Mouse (Mus musculus) granulocyte monocyte progenitor cell, adult 5-6 weeks (primary cell): ENCODE data around the gene Bad. TPM values are rescaled to one million over a fixed set of nuclear protein-coding genes. Genes with fewer than 3 reads are reported as not detected.
"Not testable (repeated sequence)": the region's sequence is repeated elsewhere in the genome, so short reads cannot be mapped to it uniquely, and the experiment has no call there.

Experiments
- ATAC-seq: replicated peaks from 2 replicates; pipeline ENCODE4 v1.8.0; 2016; ENCODE audit warnings: mild to moderate bottlenecking, moderate TSS enrichment, inconsistent platforms; ENCODE audit not compliant: poor library complexity, severe bottlenecking
- total RNA-seq, 2 experiments: library from RNA; stranded (forward) in 1 of 2; stranded (reverse) in 1 of 2; fragments of 200-712, 200-1000 nt in 1 of 2; fragments of >200 nt in 1 of 2; fragmentation: Nextera tagmentation in 1 of 2; gene quantifications; 2 replicates each; pipeline ENCODE4 v1.2.3; 2014 to 2017

Gene Bad
- total RNA-seq (2014; fragmentation: Nextera tagmentation) (26.7 and 34.5 TPM in 2 replicates), total RNA-seq (2017) (48.8 and 69.0 TPM in 2 replicates)

DNA sequence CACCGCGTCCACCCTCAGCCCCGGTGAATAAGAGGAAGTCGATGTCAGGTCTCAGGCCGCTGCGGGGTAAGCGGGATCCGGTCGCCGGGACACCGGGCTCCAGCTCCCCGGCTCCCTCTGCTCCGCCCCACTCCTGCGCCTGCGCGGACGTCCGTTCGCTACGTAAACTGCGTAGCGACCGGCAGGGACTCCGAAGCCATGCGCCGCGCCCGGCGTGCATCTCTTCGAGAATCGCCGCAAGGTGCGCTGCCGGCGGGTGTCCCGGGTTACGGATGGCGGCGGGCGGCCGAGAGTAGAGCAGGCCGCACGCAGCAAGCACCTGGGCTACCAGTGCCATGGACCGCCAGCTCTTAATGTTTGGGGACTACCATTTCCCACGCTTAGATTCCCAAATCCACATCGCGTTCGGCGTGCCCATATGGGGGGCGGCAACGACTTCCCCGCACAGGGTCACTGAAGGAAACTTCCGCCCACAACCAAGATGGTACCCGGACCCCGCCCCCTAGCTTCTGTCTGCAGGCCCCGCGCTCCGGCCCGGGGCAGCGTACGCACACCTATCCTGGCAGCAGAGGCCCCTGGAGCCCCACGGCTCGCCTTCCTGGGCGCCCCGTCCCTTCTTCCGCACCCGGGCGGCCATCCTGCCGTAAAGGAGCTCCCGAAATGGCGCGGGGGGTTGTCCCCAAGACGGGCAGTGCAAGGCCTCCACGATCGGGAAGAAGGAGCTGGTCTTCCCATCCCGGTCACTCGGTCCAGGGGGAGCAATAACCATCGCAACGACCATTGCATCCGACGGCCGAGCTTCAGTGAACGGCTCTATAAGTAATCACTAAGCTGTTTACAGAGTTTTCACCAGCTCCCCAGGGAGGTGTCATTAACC is at the start of gene Bad:
Bad (plus strand) TSS at position 490 of the 877 bp plus-strand sequence.
- peak; percentile 76 for ATAC-seq

DNA sequence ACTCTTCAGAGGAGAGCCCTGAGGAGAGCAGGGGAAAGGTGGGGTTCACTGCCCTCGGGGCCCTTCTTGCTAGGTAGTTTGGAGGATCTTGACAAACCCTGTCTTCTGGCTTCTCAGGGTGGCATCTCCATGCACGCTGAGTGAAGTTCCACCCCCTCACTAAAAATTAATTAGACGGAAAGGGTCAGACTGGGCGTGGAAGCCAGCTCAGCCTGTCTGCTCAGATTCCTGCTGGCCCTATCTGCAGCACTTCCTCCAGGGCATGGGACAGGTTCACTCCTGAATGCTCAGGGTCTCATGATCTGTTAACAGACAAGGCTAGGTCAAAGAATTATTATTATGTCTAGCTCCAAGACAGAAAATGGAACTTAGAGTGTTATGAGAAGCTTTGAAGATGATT is 49.1 kb upstream of the Bad start:
- no peak for ATAC-seq

DNA sequence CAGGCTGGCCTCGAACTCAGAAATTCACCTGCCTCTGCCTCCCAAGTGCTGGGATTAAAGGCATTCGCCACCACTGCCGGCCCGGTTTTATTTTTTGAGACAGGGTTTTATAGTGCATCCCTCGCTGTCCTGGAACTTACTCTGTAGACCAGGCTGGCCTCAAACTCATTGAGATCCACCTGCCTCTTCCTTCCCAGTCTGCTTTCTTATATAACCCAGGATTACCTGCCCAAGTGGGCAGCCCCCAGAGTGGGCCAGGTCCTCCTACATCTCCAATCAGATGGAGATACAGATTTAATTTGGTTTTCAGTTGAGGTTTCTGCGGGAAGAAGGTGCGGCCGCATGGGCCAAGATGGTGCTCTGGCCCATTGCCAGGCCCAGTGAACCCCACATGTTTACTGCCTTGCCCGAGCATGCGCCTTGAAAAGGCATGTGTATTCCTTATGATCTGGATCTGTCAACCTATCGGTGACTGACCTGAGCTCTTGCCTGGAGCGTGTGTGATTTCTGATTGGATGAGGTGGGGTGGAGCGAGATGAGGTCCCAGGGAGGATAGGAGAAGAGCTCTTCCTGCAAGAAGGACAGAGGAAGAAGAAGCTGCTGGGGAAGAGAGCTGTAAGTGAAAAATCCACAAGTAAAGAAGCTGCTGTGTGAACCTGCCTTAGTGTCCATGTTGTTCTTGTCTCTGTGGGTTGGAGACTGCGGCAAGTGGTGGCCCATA is 47.8 kb upstream of the Bad start:
- no peak for ATAC-seq

GRCm38 (mm10) chr19:6895608-6896305 is 45.9 kb upstream of the Bad start:
- ATAC-seq: not testable (repeated sequence)

GRCm38 (mm10) chr19:6899641-6900040 is 42.0 kb upstream of the Bad start:
- no peak for ATAC-seq

DNA sequence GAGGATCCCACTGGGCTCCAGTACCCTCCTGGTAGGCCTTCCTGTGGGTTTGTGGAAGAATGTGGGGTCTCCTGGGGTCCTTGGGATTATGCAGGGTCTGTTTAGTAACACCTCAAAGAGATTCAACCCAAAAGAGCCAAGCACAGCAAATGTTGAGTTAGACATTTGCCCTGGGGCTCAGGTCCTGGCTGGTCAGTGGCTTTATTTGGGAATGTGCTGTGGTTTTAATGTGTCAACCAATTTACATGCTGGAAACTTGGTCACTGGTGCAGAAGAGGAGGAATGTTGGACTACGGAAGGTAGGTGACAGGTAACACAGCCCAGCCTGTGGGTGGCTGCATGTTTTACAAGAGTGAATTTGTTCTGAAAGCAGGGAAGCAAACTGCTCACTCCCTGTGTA is 38.6 kb upstream of the Bad start:
- ATAC-seq: no peak

GRCm38 (mm10) chr19:6904846-6905245 is 36.8 kb upstream of the Bad start:
- no peak for ATAC-seq

DNA sequence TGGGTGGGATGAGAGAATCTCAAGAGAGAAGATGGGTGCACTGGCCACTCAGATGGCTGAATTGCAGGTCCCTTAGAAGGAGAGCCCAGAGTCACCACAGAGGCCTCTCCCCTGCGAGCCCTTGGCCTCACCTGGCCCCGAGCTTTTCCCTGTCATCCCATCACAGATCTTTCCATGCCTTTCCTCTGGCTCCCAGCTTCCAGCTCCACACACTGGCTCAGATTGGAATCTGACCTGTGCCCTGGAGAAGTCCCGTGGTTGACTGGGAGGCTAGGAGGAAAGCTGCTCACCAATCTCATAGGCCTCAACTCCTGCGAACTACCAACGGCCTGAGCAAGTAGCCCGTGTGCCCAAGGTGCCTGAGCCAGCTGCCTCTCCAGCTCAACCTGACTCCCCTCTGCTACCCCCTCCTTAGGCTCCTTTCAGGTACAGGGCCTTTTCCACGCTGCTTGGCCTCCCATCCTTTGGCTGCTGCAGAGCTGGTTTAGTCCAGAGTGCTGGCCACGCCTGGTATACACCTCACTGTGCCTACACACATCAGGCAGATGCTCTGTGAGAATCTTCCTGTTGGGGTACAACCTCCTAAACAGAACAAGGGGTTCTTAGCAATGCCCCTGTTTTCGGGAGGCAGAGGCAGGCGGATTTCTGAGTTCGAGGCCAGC is 36.0 kb upstream of the Bad start:
- ATAC-seq: no peak

GRCm38 (mm10) chr19:6906199-6906598 is 35.5 kb upstream of the Bad start:
- ATAC-seq: no peak

DNA sequence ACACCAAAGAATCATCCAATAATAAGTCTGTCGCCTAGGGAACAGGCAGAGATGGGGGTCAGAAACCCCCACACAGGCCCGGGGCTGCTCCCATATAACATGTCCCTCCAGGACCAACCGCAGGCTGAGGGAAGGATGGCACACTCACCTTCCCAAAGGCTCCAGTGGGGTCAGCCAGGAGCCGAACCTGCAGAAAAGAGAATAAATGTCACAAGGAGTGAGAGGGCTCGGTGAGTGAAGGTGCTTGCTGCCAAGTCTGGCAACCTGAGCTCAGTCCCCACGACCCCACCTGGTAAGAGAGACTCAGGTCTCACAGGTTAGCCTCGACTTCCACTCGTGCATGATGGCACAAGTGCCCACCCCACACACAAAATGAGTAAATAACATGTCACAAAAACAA is 34.6 kb upstream of the Bad start:
- no peak for ATAC-seq

GRCm38 (mm10) chr19:6907811-6908540 is 33.7 kb upstream of the Bad start:
- peak; percentile 27; the same call in 1 of the 2 replicates for ATAC-seq

DNA sequence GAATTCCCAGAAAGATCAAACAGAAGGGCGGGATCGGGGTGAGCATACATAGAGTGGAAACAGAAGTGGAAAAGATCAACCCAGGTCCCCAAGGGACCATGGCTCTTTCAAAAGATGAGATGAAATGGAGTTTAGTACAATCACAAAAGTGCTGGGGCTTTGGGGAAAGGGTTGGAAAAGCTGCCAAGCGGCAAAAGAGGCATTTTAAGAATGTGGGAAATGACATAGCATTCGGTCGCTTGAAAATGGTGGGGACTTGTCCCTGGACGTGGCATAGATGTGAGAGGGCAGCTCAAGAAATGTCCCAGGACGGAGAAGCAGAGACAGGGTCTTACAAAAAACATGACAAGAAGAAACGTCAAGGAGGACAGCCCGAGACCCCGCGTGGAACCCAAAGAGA is 32.6 kb upstream of the Bad start:
- no peak for ATAC-seq

GRCm38 (mm10) chr19:6909507-6910289 is 32.0 kb upstream of the Bad start, which contains the start of the genes Trmt112 and Prdx5:
Gene Trmt112 (plus strand): TSS chr19:6909698.
Gene Prdx5 (minus strand): TSS chr19:6910106.
- ATAC-seq: peak; percentile 74

- peak; percentile 58 for ATAC-seq
These were observed 31.4 kb upstream of the Bad start for GRCm38 (mm10) chr19:6910306-6910705.

- ATAC-seq: no peak
These were observed 30.3 kb upstream of the Bad start for GRCm38 (mm10) chr19:6911101-6912074.

DNA sequence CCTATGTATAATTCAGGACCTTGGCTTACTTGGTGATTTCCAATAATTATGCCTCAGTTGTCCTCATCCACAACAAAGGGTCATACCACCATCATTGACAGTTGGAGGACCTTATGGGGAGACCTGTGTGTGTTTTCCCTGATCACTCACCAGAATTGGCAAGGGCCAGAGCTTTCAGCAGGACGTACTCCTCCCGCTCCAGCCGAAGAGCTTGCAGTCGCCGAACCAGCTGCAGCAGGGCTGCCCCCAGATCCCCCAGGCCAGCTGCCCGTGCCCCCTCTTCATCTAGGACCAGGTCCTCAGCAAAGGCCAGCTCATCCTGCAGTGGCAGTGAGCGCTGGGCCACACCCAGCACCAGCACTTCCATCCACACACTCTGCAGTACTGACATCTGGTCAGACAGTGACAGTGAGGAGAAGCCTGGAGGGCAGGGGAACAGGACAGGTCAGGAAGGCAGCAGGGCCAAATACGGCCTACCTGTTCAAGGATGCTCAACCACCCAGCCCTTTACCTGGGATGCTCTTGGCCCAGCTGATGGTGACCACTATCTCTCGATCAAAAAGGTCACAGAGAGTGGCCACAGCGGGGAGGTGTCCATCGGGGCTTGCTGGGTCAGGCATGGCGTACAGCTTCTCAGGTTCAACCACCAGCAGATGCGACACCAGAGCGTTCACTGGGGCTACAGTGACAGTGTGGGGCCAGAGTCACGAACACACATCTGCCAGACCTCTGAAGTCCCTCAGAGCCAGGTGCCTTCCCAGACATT is 29.3 kb upstream of the Bad start:
- no peak for ATAC-seq

DNA sequence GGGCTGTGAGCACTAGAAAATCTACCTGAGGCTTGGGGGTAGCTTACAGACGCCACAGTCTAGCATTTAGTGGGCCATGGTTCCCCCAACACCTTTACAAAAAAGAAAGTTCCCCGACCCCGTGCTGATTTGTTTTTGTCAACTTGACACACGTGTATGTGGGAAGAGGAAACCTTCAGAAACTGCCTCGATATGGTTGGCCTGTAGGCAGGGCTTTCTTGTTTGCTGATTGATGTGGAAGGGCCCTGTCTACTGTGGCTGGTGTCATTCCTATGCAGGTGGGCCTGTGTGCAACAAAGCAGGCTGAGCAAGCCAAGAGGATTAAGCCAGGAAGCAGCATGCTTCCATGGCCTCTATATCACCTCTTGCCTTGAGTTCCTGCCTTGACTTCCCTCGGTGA is 28.6 kb upstream of the Bad start:
- ATAC-seq: no peak
